Mouse (Mus musculus) forebrain, postnatal 0 days (tissue): ENCODE measurements at regions not wholly inside any gene's neighbourhood (a gene's known extent, or its start where the extent isn't known, plus 50 kb on each side); places are given as distances from the start of the nearest gene placed in this dataset.
A peak's percentile ranks its signal among the peaks of the same experiment; 100 is the strongest.

ENCODE experiments used
- ATAC-seq: fragments of 200-750 bp; cut with Nextera tagmentation; 2 replicates; pipeline ENCODE4 v1.8.0; 2017; ENCODE audit warnings: mild to moderate bottlenecking, moderate library complexity
- DNase-seq: peaks from one replicate; pipeline ENCODE4 v3.0.0-alpha.2; 2015
- H3K27ac ChIP-seq: fragments of 300-500 bp; sonication (generic); 2 replicates; pipeline ENCODE4 v1.5.1; 2014; ENCODE audit warnings: low read depth, mild to moderate bottlenecking, antibody characterized with exemption, low read length, moderate library complexity, mixed read lengths
- H3K27me3 ChIP-seq: fragments of 300-500 bp; sonication (generic); 2 replicates; pipeline ENCODE4 v1.6.1; 2014; ENCODE audit warnings: mild to moderate bottlenecking, low read length, mixed read lengths; ENCODE audit not compliant: insufficient read depth
- H3K36me3 ChIP-seq: fragments of 300-500 bp; sonication (generic); 2 replicates; pipeline ENCODE4 v1.6.1; 2014; ENCODE audit warnings: mild to moderate bottlenecking, moderate library complexity; ENCODE audit not compliant: insufficient read depth
- H3K4me1 ChIP-seq: fragments of 300-500 bp; sonication (generic); 2 replicates; pipeline ENCODE4 v1.6.1; 2014; ENCODE audit warnings: antibody characterized with exemption; ENCODE audit not compliant: insufficient read depth
- H3K4me2 ChIP-seq: fragments of 300-500 bp; sonication (generic); 2 replicates; pipeline ENCODE4 v1.6.1; 2014; ENCODE audit warnings: low read depth, mild to moderate bottlenecking, moderate library complexity
- H3K4me3 ChIP-seq: fragments of 300-500 bp; sonication (generic); 2 replicates; pipeline ENCODE4 v1.5.1; 2014; ENCODE audit warnings: low read depth, low read length, mixed read lengths
- H3K9ac ChIP-seq: fragments of 300-500 bp; sonication (generic); 2 replicates; pipeline ENCODE4 v1.6.1; 2014; ENCODE audit warnings: mild to moderate bottlenecking
- H3K9me3 ChIP-seq: fragments of 300-500 bp; sonication (generic); 2 replicates; pipeline ENCODE4 v1.6.1; 2016; ENCODE audit warnings: low read length
- CTCF ChIP-seq: sonication (generic); IDR thresholded peaks from 2 replicates; pipeline ENCODE4 v1.5.1; 2016; ENCODE audit warnings: antibody characterized with exemption, control low read depth, low read depth
- WGBS: fragments of 180-500 bp; shearing (Covaris S2); extraction: QIAGEN DNeasy Blood & Tissue Kit; methylation state at CpG from one replicate; pipeline ENCODE4 v1.1.7; 2014; 5-methylcytosine and 5-hydroxymethylcytosine counted together

DNA sequence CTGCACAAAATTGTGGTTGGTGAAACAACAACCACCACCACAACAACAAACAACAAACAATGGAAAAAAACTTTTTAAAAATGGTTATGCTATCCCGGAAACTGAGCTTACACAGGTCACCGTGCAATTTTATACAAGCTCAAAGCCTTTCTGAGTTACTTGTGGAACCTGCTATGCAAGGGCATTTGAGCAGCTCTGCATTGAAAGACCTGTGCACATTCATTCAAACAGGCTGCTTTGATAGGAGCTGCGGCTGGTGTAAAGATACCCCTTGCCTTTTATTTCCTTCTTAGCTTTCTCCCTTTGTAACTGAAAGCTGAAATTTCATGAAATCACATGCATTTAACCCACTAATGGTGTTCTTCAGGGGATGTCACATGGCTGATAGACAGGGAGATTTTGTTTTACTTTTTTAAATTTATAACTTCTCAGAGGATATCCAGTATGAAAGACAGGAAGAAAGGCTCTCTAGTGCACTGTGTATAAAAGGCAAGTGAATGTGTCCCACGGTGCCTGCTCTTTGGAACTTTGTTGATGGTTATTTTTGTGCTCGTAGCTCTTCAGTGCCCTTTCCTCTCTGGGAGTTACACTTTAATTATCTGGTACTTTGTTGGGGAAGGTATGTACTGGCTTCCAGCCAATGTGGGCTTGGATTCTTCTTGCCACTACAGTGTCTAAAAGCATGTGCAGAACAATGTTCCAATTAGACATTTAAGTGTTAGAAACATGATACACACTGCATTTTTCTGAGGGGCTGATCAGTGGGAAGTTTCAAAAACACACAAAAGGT is 225.1 kb upstream of the Sp8 start:
- Histone ChIP-seq H3K9me3 (no peaks in the 10 kb centered on the region), H3K9ac (no peak overlapping the region), H3K4me1 (no peaks in the 10 kb centered on the region), H3K36me3 (no peaks in the 10 kb centered on the region), H3K27ac (no peak overlapping the region), H3K4me3 (no peak overlapping the region), H3K4me2 (no peak overlapping the region), H3K27me3 (no peaks in the 10 kb centered on the region)
- ATAC-seq (no peak), DNase-seq (no peak)
- no peak for TF ChIP-seq CTCF
- 8% methylated on average over 5 of the region's 5 CpGs for WGBS

DNA sequence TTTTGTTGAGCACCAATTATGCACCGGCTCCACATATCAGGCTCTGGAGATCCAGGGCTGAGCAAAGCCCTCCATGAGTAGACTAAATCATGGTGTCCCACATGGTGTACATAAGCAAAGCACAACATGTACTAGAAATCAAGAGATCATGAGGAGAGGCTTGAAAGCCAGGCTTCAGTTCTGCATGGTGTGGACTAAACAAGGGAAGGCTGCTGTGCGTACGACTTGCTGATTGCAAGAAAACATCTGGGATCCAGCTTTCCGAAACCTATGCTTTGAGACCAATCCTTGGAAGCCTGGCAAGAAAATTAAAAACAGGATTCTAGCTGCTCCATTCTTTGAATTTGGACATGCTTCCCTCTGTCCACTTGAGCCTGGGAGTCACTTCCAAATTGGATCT is 249.1 kb upstream of the Sp8 start:
- no peak for ATAC-seq
- Histone ChIP-seq H3K9me3 (no peaks in the 10 kb centered on the region), H3K27ac (no peak overlapping the region), H3K4me1 (no peaks in the 10 kb centered on the region), H3K4me3 (no peak overlapping the region), H3K36me3 (no peaks in the 10 kb centered on the region), H3K9ac (no peak overlapping the region), H3K4me2 (no peak overlapping the region), H3K27me3 (no peaks in the 10 kb centered on the region; the same call in 1 of the 2 replicates)
- DNase-seq, result no peak
- TF ChIP-seq CTCF, result no peak
- WGBS, result 94% methylated on average over 4 of the region's 4 CpGs

DNA sequence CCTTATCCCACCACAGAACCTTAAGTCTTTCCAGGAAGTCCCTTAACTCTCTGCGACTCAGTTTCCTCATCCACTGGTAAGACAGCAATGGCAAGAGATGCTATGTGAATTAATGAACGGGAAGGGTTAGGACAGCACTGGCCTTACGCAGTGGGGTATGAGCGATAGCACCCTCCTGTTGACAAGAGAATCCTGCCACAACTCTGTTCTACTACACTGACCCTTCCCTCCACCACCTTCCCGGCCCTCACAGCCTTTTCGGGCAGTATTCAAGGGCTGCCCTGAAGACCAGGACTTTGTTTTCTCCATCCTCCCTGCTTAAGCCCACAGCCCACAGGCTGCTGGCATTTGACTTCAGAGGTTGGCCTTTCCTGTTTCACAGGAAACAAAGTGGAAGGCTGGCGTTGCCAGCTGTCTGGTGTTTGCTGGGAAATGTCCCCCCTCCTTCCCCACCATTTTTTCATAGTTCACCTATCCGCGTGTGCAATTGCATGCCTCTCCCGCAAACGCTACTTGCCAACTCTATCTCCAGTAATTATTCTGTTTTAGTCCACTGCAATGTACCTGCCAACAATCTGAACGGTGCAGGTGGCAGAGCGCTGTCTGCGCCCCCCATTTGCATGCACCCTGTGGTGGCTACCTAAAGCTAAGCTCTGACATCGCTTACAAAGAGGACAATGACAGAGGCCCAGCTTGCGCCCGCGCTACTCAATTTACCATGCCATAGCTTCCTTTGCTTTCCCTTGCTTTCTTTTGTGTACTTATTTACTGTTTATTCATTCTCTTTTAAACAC is 251.2 kb upstream of the Sp8 start:
- no peak for DNase-seq

DNA sequence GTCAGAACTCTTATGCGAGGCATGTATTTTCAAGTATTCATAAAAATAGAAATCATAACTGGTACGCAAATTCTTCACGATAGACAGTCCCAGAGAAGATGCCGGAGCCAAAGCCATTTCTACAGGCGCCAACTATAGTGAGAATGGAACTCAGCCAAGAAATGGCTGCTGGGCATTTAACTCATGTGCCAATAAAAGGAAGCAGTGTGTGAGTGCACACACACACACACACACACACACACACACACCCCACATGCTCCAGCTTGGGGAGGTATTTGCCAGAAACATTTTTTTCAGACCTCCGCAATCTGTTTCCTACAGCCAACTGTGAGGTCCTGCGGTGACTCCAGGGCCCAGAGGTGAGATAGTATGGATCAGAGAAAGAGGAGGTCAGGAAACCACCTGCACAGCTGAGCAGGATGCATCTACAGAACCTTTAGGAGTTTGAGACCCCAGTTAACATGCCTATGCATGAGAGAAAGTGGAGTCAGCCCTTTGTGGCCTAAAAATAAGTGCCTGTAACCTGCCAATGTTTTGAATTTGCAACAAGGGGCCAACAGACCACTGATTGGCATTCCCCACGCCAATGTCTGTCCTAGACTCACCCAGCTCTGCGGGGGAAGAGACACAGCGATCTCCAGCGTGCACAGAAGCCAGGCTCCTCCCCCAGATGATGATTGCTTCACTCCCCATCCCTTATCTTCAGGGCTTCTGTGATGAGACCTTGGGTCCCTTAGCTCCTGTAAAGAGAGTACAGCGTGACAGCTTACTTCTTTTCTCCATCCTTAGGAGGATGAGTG is 262.1 kb upstream of the Sp8 start:
- ATAC-seq (peak; percentile 73), DNase-seq (peak; percentile 75)
- Histone ChIP-seq H3K27me3 (no peaks in the 10 kb centered on the region), H3K4me1 (peaks cover 9% of the 10 kb centered on the region; the same call in 1 of the 2 replicates), H3K9ac (no peak overlapping the region), H3K27ac (no peak overlapping the region), H3K4me3 (no peak overlapping the region), H3K4me2 (no peak overlapping the region), H3K36me3 (no peaks in the 10 kb centered on the region), H3K9me3 (no peaks in the 10 kb centered on the region)
- TF ChIP-seq CTCF, result no peak
- WGBS, result 44% methylated on average over 12 of the region's 12 CpGs

More for the DNA sequence above, 251.2 kb upstream of the Sp8 start:
- peak overlapping the region; percentile 34 for H3K4me2 ChIP-seq
- no peaks in the 10 kb centered on the region for H3K36me3 ChIP-seq
- no peak overlapping the region for H3K27ac ChIP-seq
- H3K27me3 ChIP-seq, result no peaks in the 10 kb centered on the region; the same call in 1 of the 2 replicates
- H3K4me3 ChIP-seq, result no peak overlapping the region
- 22% methylated on average over 18 of the region's 18 CpGs for WGBS
- TF ChIP-seq CTCF, result no peak
- no peak for ATAC-seq
- H3K9ac ChIP-seq, result no peak overlapping the region
- H3K4me1 ChIP-seq, result no peaks in the 10 kb centered on the region
- H3K9me3 ChIP-seq, result no peaks in the 10 kb centered on the region

DNA sequence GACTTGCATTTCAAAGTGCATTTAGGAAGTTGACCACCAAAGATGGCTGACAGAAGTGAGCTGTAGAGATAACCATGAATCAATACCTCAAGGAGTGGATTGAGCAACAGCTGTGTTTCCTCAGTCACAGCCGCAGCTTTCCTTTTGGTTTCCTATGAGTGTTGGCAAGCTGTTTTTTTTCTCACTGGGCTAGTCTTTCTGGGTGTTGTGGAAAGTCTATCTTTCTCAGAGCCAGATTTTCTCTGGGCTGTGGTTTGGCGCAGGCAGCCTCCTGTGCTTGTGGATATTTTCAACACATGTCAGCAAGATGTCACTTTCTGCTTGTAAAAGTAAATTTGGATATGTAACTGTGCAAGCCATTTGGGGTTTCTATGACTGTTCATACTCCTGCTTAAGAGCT is 268.6 kb upstream of the Sp4 start:
- DNase-seq, result peak; percentile 58
- peak; percentile 81 for ATAC-seq
- 66% methylated on average over 2 of the region's 2 CpGs for WGBS

DNA sequence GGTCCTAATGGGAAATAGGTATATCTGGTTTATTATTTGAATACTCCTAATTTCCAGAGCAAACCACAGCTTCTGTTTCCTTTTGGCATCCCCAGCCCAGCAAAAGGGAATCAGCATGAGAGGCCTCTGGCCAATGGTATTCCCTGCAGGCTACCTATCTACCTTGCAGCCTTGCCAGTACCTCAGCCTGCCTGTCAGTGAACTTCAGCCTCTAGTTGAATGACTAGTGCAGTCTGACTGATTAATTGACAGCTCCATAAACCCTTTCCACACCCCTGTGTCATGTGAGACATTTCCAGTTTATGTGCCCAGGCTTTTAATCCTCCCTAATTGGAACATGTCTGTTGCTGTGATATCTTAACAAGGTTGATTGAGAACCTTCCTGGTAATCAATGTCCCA is 265.4 kb upstream of the Sp4 start:
- H3K4me3 ChIP-seq, result no peak overlapping the region
- H3K9me3 ChIP-seq, result no peaks in the 10 kb centered on the region
- TF ChIP-seq CTCF, result no peak
- no peak overlapping the region for H3K9ac ChIP-seq
- no peak overlapping the region for H3K27ac ChIP-seq
- DNase-seq (no peak), ATAC-seq (no peak)
- H3K27me3 ChIP-seq, result no peaks in the 10 kb centered on the region
- 0 out of 2 replicates have a peak, but pooled peaks cover 4% of the 10 kb centered on the region for H3K4me1 ChIP-seq
- H3K4me2 ChIP-seq, result no peak overlapping the region
- no peaks in the 10 kb centered on the region for H3K36me3 ChIP-seq

More for the DNA sequence above, 268.6 kb upstream of the Sp4 start:
- Histone ChIP-seq H3K27me3 (no peaks in the 10 kb centered on the region), H3K4me2 (no peak overlapping the region), H3K9me3 (no peaks in the 10 kb centered on the region), H3K4me1 (no peaks in the 10 kb centered on the region), H3K4me3 (no peak overlapping the region), H3K27ac (no peak overlapping the region), H3K9ac (no peak overlapping the region), H3K36me3 (no peaks in the 10 kb centered on the region)
- no peak for TF ChIP-seq CTCF
